Mouse (Mus musculus): ENCODE data around the gene A030003K21Rik. TPM values are rescaled to one million over a fixed set of nuclear protein-coding genes. Genes with fewer than 3 reads are reported as not detected.
"Not testable (repeated sequence)": the region's sequence is repeated elsewhere in the genome, so short reads cannot be mapped to it uniquely, and the experiment has no call there.

A030003K21Rik gene
- total and polyA plus RNA-seq, 3 experiments: not detected

DNA sequence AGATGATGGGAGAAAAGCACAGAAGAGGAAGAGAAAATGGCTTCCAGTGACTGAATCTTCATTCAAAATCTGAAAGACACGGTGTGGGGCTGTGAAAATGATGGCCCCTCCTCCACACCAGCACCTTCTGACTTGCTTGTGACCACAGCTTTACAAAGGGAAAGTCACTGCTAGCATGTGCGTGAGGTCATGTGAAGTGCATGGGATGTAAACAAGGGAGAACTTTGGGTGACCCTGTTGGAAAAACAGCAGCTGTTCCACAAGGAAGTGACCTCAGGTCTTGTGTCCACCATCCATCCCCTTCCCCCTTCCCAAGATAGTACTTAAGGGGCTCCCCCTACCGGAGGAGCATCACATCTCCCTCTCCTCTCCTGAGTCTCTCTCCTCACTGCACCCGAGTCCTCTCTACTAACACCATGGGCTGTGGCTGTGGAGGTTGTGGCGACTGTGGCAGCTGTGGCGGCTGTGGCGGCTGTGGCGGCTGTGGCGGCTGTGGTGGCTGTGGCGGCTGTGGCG is 16.7 kb upstream of the A030003K21Rik start, which contains the start of gene Gm47955:
Gene Gm47955, plus strand, starts transcription at position 417 of the 516 bp plus-strand sequence.
- TF ChIP-seq ELF1 (IDR thresholded peaks at IDR 0.05; ENCODE audit: low read depth, low read length) (no peak), TAL1 (IDR thresholded peaks at IDR 0.05; ENCODE audit: low read length) (no peak), CTCF (IDR thresholded peaks at IDR 0.05 in 2 of 3, conservative IDR thresholded peaks at IDR 0.05 in 1 of 3; ENCODE audit: control insufficient read depth in 1 of 3, insufficient read depth in 1 of 3, low read depth in 2 of 3, low read length in 3 of 3, poor library complexity in 1 of 3, severe bottlenecking in 1 of 3) (no peak)
- H3K27me3 ChIP-seq (ENCODE audit: control insufficient read depth in 1 of 2, insufficient read depth in 2 of 2, low read length in 2 of 2): no peaks in the 10 kb centered on the region
- no peak within 1 kb of the TSS for H3K9ac ChIP-seq (ENCODE audit: control insufficient read depth, low read depth, low read length, poor library complexity, severe bottlenecking)
- H3K4me3 ChIP-seq (ENCODE audit: control insufficient read depth in 1 of 2, insufficient read depth in 1 of 2, low read depth in 2 of 2, low read length in 2 of 2): no peak within 1 kb of the TSS
- no peak for DNase-seq (ENCODE audit: low read depth, low spot score)
- no peaks in the 10 kb centered on the region for H3K9me3 ChIP-seq (replicated peaks; ENCODE audit: insufficient read depth, low read length)
- no peaks in the 10 kb centered on the region for H3K79me2 ChIP-seq (ENCODE audit: control insufficient read depth, insufficient read depth, low read length, poor library complexity)
- no peaks in the 10 kb centered on the region for H3K36me3 ChIP-seq (ENCODE audit: control insufficient read depth in 1 of 2, insufficient read depth in 2 of 2, low read length in 2 of 2)
- no peak within 1 kb of the TSS for H3K27ac ChIP-seq (ENCODE audit: control insufficient read depth, low read depth, low read length)
- H3K4me1 ChIP-seq (ENCODE audit: control insufficient read depth in 1 of 2, insufficient read depth in 2 of 2, low read length in 2 of 2): no peaks in the 10 kb centered on the region

DNA sequence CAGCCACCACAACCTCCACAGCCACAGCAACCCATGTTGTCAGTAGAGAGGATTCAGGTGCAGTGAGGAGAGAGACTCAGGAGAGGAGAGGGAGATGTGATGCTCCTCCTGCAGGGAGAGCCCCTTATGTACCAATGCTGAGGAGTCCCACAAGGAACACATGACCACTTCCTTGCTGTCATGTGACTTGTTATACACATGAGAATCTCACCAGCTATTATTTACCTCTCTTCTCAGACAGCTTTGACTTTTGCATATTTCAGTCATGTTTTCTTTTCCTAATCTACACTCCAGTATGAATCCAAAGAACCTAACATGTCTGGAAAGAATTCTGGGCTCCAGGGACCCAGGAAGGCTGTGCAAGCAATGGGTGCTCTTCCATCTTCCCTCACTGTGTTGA is 12.7 kb upstream of the A030003K21Rik start, which contains the start of gene Gm7544:
Gene Gm7544, minus strand, starts transcription at position 101 of the 400 bp plus-strand sequence.
- H3K9ac ChIP-seq (ENCODE audit: control insufficient read depth, low read depth, low read length, poor library complexity, severe bottlenecking); H3K79me2 ChIP-seq (ENCODE audit: control insufficient read depth, insufficient read depth, low read length, poor library complexity); H3K9me3 ChIP-seq (replicated peaks; ENCODE audit: insufficient read depth, low read length): not testable (repeated sequence)

DNA sequence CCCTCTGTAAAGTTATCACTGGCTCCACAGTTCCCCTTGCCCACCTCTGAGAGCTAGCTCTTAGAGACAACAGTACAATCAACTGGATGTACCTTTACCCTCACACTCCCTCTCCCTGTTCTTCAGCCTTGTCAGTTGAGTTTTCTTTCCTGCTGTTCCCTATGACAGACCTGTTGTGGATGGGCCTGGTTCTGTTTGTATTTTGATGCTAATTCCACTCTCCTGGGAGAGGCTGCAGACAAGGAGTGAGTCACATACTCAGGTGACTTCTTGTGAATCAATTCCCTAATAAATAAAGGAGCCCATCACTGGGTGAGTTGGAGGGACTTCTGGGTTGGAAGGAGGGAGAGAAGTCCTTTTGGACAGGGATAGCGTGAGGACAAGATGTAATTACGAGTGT is 5.4 kb upstream of the A030003K21Rik start:
- H3K27ac ChIP-seq (ENCODE audit: control insufficient read depth, low read depth, low read length): no peak overlapping the region
- H3K9me3 ChIP-seq (replicated peaks; ENCODE audit: insufficient read depth, low read length): no peaks in the 10 kb centered on the region
- no peak overlapping the region for H3K4me3 ChIP-seq (ENCODE audit: control insufficient read depth in 1 of 2, insufficient read depth in 1 of 2, low read depth in 2 of 2, low read length in 2 of 2)
- H3K36me3 ChIP-seq (ENCODE audit: control insufficient read depth in 1 of 2, insufficient read depth in 2 of 2, low read length in 2 of 2): no peaks in the 10 kb centered on the region
- H3K4me1 ChIP-seq (ENCODE audit: control insufficient read depth in 1 of 2, insufficient read depth in 2 of 2, low read length in 2 of 2): no peaks in the 10 kb centered on the region
- H3K79me2 ChIP-seq (ENCODE audit: control insufficient read depth, insufficient read depth, low read length, poor library complexity): no peaks in the 10 kb centered on the region
- DNase-seq (ENCODE audit: low read depth, low spot score): no peak
- H3K27me3 ChIP-seq (ENCODE audit: control insufficient read depth in 1 of 2, insufficient read depth in 2 of 2, low read length in 2 of 2): no peaks in the 10 kb centered on the region; a peak in 1 of 4 replicates
- TF ChIP-seq SMC3 (IDR thresholded peaks at IDR 0.05; ENCODE audit: low read depth, low read length) (no peak), JUND (IDR thresholded peaks at IDR 0.05; ENCODE audit: low read depth, low read length) (no peak), USF1 (IDR thresholded peaks at IDR 0.05; ENCODE audit: low read depth, low read length) (no peak), GATA1 (IDR thresholded peaks at IDR 0.05; ENCODE audit: low read depth, low read length) (no peak), GABPA (IDR thresholded peaks at IDR 0.05; ENCODE audit: low read depth, low read length) (no peak), EP300 (IDR thresholded peaks at IDR 0.05; ENCODE audit: low read depth in 1 of 2, low read length in 2 of 2) (no peak), E2F4 (IDR thresholded peaks at IDR 0.05; ENCODE audit: borderline replicate concordance, low read depth, low read length) (no peak), ZMIZ1 (IDR thresholded peaks at IDR 0.05; ENCODE audit: low read depth, low read length) (no peak), CTCF (IDR thresholded peaks at IDR 0.05 in 2 of 3, conservative IDR thresholded peaks at IDR 0.05 in 1 of 3; ENCODE audit: control insufficient read depth in 1 of 3, insufficient read depth in 1 of 3, low read depth in 2 of 3, low read length in 3 of 3, poor library complexity in 1 of 3, severe bottlenecking in 1 of 3) (no peak), UBTF (IDR thresholded peaks at IDR 0.05; ENCODE audit: borderline replicate concordance, insufficient read depth, low read depth, low read length) (no peak), MAZ (IDR thresholded peaks at IDR 0.05; ENCODE audit: low read depth, low read length) (no peak), RAD21 (IDR thresholded peaks at IDR 0.05; ENCODE audit: low read depth, low read length) (no peak), NRF1 (IDR thresholded peaks at IDR 0.05; ENCODE audit: insufficient read depth, low read depth, low read length, poor library complexity, severe bottlenecking) (no peak), POLR2A (IDR thresholded peaks at IDR 0.05; ENCODE audit: control insufficient read depth in 1 of 2, insufficient read depth in 1 of 2, low read depth in 1 of 2, low read length in 2 of 2, poor library complexity in 1 of 2) (no peak)
- H3K9ac ChIP-seq (ENCODE audit: control insufficient read depth, low read depth, low read length, poor library complexity, severe bottlenecking): no peak overlapping the region

More for the DNA sequence above, 12.7 kb upstream of the A030003K21Rik start, which contains the start of gene Gm7544:
- H3K36me3 ChIP-seq (ENCODE audit: control insufficient read depth in 1 of 2, insufficient read depth in 2 of 2, low read length in 2 of 2); H3K4me1 ChIP-seq (ENCODE audit: control insufficient read depth in 1 of 2, insufficient read depth in 2 of 2, low read length in 2 of 2); H3K27me3 ChIP-seq (ENCODE audit: control insufficient read depth in 1 of 2, insufficient read depth in 2 of 2, low read length in 2 of 2); H3K4me3 ChIP-seq (ENCODE audit: control insufficient read depth in 1 of 2, insufficient read depth in 1 of 2, low read depth in 2 of 2, low read length in 2 of 2); DNase-seq (ENCODE audit: low read depth, low spot score); H3K27ac ChIP-seq (ENCODE audit: control insufficient read depth, low read depth, low read length): not testable (repeated sequence)

DNA sequence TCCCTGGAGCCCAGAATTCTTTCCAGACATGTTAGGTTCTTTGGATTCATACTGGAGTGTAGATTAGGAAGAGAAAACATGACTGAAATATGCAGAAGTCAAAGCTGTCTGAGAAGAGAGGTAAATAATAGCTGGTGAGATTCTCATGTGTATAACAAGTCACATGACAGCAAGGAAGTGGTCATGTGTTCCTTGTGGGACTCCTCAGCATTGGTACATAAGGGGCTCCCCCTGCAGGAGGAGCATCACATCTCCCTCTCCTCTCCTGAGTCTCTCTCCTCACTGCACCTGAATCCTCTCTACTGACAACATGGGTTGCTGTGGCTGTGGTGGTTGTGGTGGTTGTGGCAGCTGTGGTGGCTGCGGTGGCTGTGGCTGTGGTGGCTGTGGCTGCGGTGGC is 2.8 kb upstream of the A030003K21Rik start:
- not testable (repeated sequence) for H3K9ac ChIP-seq (ENCODE audit: control insufficient read depth, low read depth, low read length, poor library complexity, severe bottlenecking); H3K27ac ChIP-seq (ENCODE audit: control insufficient read depth, low read depth, low read length); DNase-seq (ENCODE audit: low read depth, low spot score); H3K27me3 ChIP-seq (ENCODE audit: control insufficient read depth in 1 of 2, insufficient read depth in 2 of 2, low read length in 2 of 2); H3K79me2 ChIP-seq (ENCODE audit: control insufficient read depth, insufficient read depth, low read length, poor library complexity); H3K4me1 ChIP-seq (ENCODE audit: control insufficient read depth in 1 of 2, insufficient read depth in 2 of 2, low read length in 2 of 2); H3K4me3 ChIP-seq (ENCODE audit: control insufficient read depth in 1 of 2, insufficient read depth in 1 of 2, low read depth in 2 of 2, low read length in 2 of 2); H3K9me3 ChIP-seq (replicated peaks; ENCODE audit: insufficient read depth, low read length); H3K36me3 ChIP-seq (ENCODE audit: control insufficient read depth in 1 of 2, insufficient read depth in 2 of 2, low read length in 2 of 2)
